Mouse (Mus musculus): ENCODE data around the gene Med8. TPM values are rescaled to one million over a fixed set of nuclear protein-coding genes. Genes with fewer than 3 reads are reported as not detected.

Med8 gene
- polyA plus RNA-seq, 1 experiment from 2014 or later, result 155 TPM

Other genes starting within 250 kb of the Med8 start
- gene Kdm4a, start 229.3 kb upstream of the Med8 start, polyA plus RNA-seq (2014; fragmentation: Nextera tagmentation; extraction: Ambion mirVana), result 62.3 and 67.9 TPM in 2 replicates
- gene Ptprf, start 117.9 kb upstream of the Med8 start, polyA plus RNA-seq (2014; fragmentation: Nextera tagmentation; extraction: Ambion mirVana), result 90.5 and 99.9 TPM in 2 replicates
- gene Szt2, start 64 bp upstream of the Med8 start, polyA plus RNA-seq (2014; fragmentation: Nextera tagmentation; extraction: Ambion mirVana), result 14.1 and 18.3 TPM in 2 replicates
- gene Elovl1, start 18.8 kb downstream of the Med8 start, polyA plus RNA-seq (2014; fragmentation: Nextera tagmentation; extraction: Ambion mirVana), result 37.8 and 39.8 TPM in 2 replicates
- gene Cdc20, start 28.0 kb downstream of the Med8 start, polyA plus RNA-seq (2014; fragmentation: Nextera tagmentation; extraction: Ambion mirVana), result 369 and 385 TPM in 2 replicates
- gene Mpl, start 48.2 kb downstream of the Med8 start, polyA plus RNA-seq (2014; fragmentation: Nextera tagmentation; extraction: Ambion mirVana), result 1.0 and 1.5 TPM in 2 replicates
- 13.6 and 14.5 TPM in 2 replicates for gene Tie1, start 80.7 kb downstream of the Med8 start, polyA plus RNA-seq (2014; fragmentation: Nextera tagmentation; extraction: Ambion mirVana)
- 0.48 and 0.71 TPM in 2 replicates for gene 2610528J11Rik, start 117.7 kb downstream of the Med8 start, polyA plus RNA-seq (2014; fragmentation: Nextera tagmentation; extraction: Ambion mirVana)
- 0.25 and 0.32 TPM in 2 replicates for gene Tmem125, start 134.7 kb downstream of the Med8 start, polyA plus RNA-seq (2014; fragmentation: Nextera tagmentation; extraction: Ambion mirVana)
- 0.80 and 0.83 TPM in 2 replicates for gene Cfap57, start 211.4 kb downstream of the Med8 start, polyA plus RNA-seq (2014; fragmentation: Nextera tagmentation; extraction: Ambion mirVana)
- 181 and 183 TPM in 2 replicates for gene Ebna1bp2, start 211.5 kb downstream of the Med8 start, polyA plus RNA-seq (2014; fragmentation: Nextera tagmentation; extraction: Ambion mirVana)
- gene Olfr62, start 249.6 kb downstream of the Med8 start, polyA plus RNA-seq (2014; fragmentation: Nextera tagmentation; extraction: Ambion mirVana), result not detected in 2 replicates

Data from forebrain, embryonic 11.5 days (tissue).